Mouse (Mus musculus) stomach, embryonic 16.5 days (tissue): ENCODE data around the gene Mrps24. TPM values are rescaled to one million over a fixed set of nuclear protein-coding genes. Genes with fewer than 3 reads are reported as not detected.

Experiments used
- ATAC-seq: fragments of 200-750 bp; cut with Nextera tagmentation; 2 replicates; pipeline ENCODE4 v1.8.0; 2017; ENCODE audit warnings: moderate number of reproducible peaks, moderate TSS enrichment; ENCODE audit not compliant: insufficient read depth, low FRiP score
- H3K27ac ChIP-seq: fragments of 300-500 bp; sonication (generic); 2 replicates; pipeline ENCODE4 v1.5.1; 2014; ENCODE audit warnings: low read length
- H3K27me3 ChIP-seq: fragments of 300-500 bp; sonication (generic); 2 replicates; pipeline ENCODE4 v1.6.1; 2014; ENCODE audit warnings: low read length, control low read depth, mixed read lengths; ENCODE audit not compliant: control insufficient read depth, insufficient read depth
- H3K36me3 ChIP-seq: fragments of 300-500 bp; sonication (generic); 2 replicates; pipeline ENCODE4 v1.6.1; 2014; ENCODE audit warnings: low read length; ENCODE audit not compliant: control insufficient read depth, insufficient read depth
- H3K4me1 ChIP-seq: fragments of 300-500 bp; sonication (generic); 2 replicates; pipeline ENCODE4 v1.6.1; 2014; ENCODE audit warnings: low read length, control low read depth, mixed read lengths; ENCODE audit not compliant: control insufficient read depth, insufficient read depth
- H3K4me2 ChIP-seq: fragments of 300-500 bp; sonication (generic); 2 replicates; pipeline ENCODE4 v1.6.1; 2014; ENCODE audit warnings: low read depth, low read length, mixed read lengths
- H3K4me3 ChIP-seq: fragments of 300-500 bp; sonication (generic); replicated peaks from 2 replicates; pipeline ENCODE4 v1.5.1; 2014; ENCODE audit warnings: mild to moderate bottlenecking, low read length
- H3K9ac ChIP-seq: fragments of 300-500 bp; sonication (generic); 2 replicates; pipeline ENCODE4 v1.6.1; 2014; ENCODE audit warnings: low read length
- H3K9me3 ChIP-seq: fragments of 300-500 bp; sonication (generic); replicated peaks from 2 replicates; pipeline ENCODE4 v1.6.1; 2016; ENCODE audit warnings: low read length, control low read depth; ENCODE audit not compliant: control insufficient read depth
- WGBS: fragments of 180-500 bp; shearing (Covaris S2); extraction: QIAGEN DNeasy Blood & Tissue Kit; methylation state at CpG from one replicate; pipeline ENCODE4 v1.1.7; 2014; 5-methylcytosine and 5-hydroxymethylcytosine counted together
- polyA plus RNA-seq: library from polyadenylated mRNA; unstranded; fragments of >200 nt; fragmentation: Nextera tagmentation; extraction: Ambion mirVana; gene quantifications from 2 replicates; pipeline ENCODE4 v1.2.1, GENCODE M21; 2015

The Mrps24 gene
- polyA plus RNA-seq, 1 experiment from 2014 or later = 191 TPM

GRCm38 (mm10) chr11:5691775-5692174 is 23.7 kb downstream of the Mrps24 start:
- ATAC-seq = no peak
- H3K27me3 ChIP-seq = no peaks in the 10 kb centered on the region
- no peak overlapping the region for H3K27ac ChIP-seq
- no peak overlapping the region for H3K4me3 ChIP-seq
- H3K4me2 ChIP-seq = no peak overlapping the region
- H3K36me3 ChIP-seq = no peaks in the 10 kb centered on the region
- no peak overlapping the region for H3K9ac ChIP-seq
- no peaks in the 10 kb centered on the region for H3K9me3 ChIP-seq
- H3K4me1 ChIP-seq = no peaks in the 10 kb centered on the region
- 23% methylated on average over 7 of the region's 7 CpGs for WGBS

GRCm38 (mm10) chr11:5684283-5684682 is 31.2 kb downstream of the Mrps24 start:
- ATAC-seq = no peak
- Histone ChIP-seq H3K4me1 (no peaks in the 10 kb centered on the region), H3K27me3 (no peaks in the 10 kb centered on the region), H3K4me3 (no peak overlapping the region), H3K27ac (no peak overlapping the region), H3K9me3 (no peaks in the 10 kb centered on the region), H3K36me3 (no peaks in the 10 kb centered on the region), H3K9ac (no peak overlapping the region), H3K4me2 (no peak overlapping the region)
- WGBS = 30% methylated on average over 7 of the region's 7 CpGs

GRCm38 (mm10) chr11:5682541-5682940 is 32.9 kb downstream of the Mrps24 start:
- Histone ChIP-seq H3K4me2 (no peak overlapping the region), H3K9ac (no peak overlapping the region), H3K36me3 (no peaks in the 10 kb centered on the region), H3K4me3 (no peak overlapping the region), H3K27me3 (no peaks in the 10 kb centered on the region), H3K27ac (no peak overlapping the region), H3K9me3 (no peaks in the 10 kb centered on the region), H3K4me1 (no peaks in the 10 kb centered on the region)
- ATAC-seq = peak; percentile 44; the same call in 1 of the 2 replicates
- WGBS = 52% methylated on average over 6 of the region's 6 CpGs

Other genes with a start within 250 kb of the Mrps24 start
- 238 and 248 TPM in 2 replicates for gene Xbp1, start 195.0 kb downstream of the Mrps24 start, polyA plus RNA-seq
- gene Ccdc117, start 173.5 kb downstream of the Mrps24 start, polyA plus RNA-seq = 13.3 and 13.8 TPM in 2 replicates
- 0.10 TPM in 2 replicates for gene Ankrd36, start 146.0 kb downstream of the Mrps24 start, polyA plus RNA-seq
- 24.9 and 25.3 TPM in 2 replicates for gene Urgcp, start 46.7 kb upstream of the Mrps24 start, polyA plus RNA-seq
- gene Dbnl, start 72.8 kb upstream of the Mrps24 start, polyA plus RNA-seq = 113 and 124 TPM in 2 replicates
- 5.4 and 78.0 TPM in 2 replicates for gene Pgam2, start 88.1 kb upstream of the Mrps24 start, polyA plus RNA-seq
- 9.6 and 10.1 TPM in 2 replicates for gene Polm, start 122.3 kb upstream of the Mrps24 start, polyA plus RNA-seq
- gene Aebp1, start 146.3 kb upstream of the Mrps24 start, polyA plus RNA-seq = 50.6 and 56.1 TPM in 2 replicates
- gene Pold2, start 162.6 kb upstream of the Mrps24 start, polyA plus RNA-seq = 112 and 116 TPM in 2 replicates
- gene Myl7, start 183.1 kb upstream of the Mrps24 start, polyA plus RNA-seq = 32.4 and 43.0 TPM in 2 replicates
- gene Gck, start 234.4 kb upstream of the Mrps24 start, polyA plus RNA-seq = 3.5 and 3.6 TPM in 2 replicates
- 56.2 and 58.1 TPM in 2 replicates for gene Ykt6, start 240.0 kb upstream of the Mrps24 start, polyA plus RNA-seq